Mouse (Mus musculus) lung, adult 18-20 months (tissue): ENCODE measurements around the gene Sox18.
A peak's percentile ranks its signal among the peaks of the same experiment; 100 is the strongest.

Experiments
- DNase-seq, 2 experiments: peaks; one replicate each; pipeline ENCODE4 v3.0.0; 2022; ENCODE audit warnings: mixed read lengths in 2 of 2

The Sox18 gene

DNA sequence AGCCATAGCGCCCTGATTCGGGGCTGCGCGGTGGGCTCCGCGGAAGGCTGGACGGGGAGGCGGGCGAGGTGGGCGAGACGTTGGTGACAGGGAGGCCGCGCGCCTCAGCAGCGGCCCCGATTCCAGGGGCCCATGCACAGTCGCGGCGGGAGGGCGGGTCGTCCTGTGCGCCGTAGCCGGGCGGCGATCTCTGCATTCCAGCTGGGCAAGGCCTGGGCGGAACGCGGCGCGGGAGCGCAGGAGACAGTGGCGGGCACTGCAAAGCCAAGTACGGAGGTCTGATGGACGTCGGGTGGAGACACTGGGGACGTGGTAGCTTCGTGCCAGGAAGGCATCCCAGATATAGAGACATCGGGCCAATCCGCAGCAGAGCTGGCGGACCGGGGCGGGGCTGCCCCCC, at the start of gene Sox18:
Sox18 (minus strand) TSS at position 315 of the 400 bp plus-strand sequence.
- DNase-seq, result peak; percentile 83 to 85

DNA sequence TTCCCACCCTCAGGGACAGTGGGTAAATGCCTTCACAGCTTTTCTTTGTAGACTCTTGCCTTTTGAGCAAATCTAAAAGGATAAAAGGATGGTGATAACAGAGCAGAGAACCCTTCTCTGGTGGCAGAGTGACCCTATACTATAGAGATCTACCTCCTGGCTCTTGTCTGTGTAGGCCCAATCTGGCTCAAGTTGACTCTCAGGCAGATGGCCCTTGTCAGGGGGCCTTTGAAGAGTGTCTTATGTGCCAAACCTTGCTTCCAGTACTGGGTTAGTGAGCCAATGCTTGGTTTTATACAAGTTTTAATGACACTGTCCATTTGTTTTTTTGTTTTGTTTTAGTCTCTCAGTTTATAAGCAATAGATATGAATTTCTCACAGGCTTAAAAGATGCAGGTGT, 49.8 kb upstream of the Sox18 start:
- DNase-seq, result no peak

DNA sequence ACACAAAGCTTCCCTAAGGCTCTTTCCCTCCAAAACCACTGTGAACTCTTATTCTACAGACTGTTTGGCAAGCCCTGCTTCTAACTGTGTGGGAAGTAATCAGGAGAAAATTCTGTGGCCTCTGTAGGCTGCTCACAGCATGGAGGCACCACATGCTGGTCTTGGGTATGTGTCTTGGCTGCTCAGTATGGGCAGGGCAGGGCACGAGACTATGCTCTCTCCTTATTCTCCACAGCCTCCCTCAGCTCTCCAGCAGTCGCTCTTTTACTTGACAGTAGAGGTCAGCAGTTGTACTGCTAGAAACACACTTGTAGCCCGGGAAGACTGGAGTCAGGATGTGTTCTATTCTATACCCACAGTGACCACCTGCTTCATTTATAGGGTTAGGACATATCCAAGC, 48.6 kb upstream of the Sox18 start:
- no peak for DNase-seq

DNA sequence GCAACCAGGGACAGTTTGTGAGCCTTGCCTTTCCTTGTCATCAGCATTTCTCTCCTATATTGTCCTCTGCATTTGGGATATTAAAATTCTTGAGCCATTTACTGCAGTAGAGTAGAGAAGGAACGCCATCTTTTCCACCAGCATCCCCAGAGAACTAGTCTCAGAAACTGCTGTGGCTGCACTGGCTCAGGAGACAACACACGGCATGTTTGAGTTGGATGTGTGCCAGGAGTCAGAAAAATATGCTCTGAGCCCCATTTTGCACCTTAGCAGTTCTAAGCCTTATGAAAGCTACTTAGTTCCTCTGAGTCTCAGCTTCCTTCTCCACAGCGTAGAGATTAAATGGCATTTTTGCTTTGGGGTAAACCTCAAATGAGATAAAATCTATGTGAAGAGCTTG, 45.6 kb upstream of the Sox18 start:
- no peak for DNase-seq

DNA sequence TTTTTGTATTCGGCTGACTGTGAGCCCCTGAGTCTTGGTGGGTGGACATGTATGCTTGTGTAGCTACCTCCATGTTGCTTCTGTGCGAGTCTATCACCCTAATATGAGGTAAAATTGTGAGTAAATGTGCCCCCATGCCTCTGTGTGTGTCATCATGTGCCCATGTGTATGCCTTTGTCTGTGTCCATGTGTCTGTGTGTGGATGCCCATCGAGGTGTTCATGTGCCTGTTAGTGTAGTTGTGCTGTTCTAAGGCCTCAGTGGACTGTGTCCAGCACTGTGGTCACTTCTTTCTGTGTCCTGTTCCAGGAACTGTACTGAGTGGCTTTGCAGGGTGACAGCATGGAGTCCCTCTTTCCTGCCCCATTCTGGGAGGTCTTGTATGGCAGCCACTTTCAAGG, 43.9 kb upstream of the Sox18 start:
- DNase-seq, result no peak

DNA sequence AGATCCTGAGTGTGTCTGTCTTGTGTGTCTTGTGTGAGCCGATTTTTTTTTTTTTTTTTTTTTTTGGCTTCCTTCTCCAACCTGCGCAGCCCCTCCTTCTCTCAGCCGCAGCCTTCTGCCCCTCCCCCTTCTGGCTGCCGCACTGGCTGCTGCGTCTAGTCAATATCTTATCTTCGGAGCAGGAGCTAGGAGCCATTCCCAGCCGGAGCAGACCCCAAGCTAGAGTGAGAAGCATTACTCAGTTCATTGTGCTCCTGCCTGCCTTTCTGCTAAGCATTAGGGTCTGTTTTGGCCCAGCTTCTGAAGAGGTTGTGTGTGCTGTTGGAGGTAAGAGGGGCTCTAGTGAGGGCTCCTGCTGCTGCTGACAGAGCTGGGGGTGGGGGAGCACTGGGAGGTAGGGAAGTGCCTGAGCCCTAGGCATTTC, 43.5 kb upstream of the Sox18 start, which contains the start of gene Oprl1:
Oprl1 (plus strand) TSS at position 114 of the 424 bp plus-strand sequence.
- DNase-seq, result no peak

DNA sequence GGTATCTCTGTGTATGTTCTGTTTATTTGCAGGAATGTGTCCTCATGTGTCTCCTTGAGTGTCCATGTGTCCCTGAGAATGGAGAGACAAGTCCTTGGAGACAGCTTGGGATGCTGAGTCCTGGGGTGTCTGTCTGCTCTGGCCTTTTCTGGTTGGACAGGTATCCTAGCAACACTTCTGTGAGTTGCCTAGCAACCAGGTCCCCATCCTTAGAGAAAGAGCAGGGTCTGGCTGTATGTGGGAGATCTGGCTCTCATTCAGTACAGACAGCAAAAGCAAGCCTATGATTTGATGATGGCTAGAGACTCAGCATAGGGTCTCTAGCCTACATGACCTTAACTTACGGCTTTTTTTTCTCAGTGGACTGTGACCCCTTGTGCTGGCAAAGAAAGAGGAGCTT, 42.3 kb upstream of the Sox18 start:
- DNase-seq, result no peak

DNA sequence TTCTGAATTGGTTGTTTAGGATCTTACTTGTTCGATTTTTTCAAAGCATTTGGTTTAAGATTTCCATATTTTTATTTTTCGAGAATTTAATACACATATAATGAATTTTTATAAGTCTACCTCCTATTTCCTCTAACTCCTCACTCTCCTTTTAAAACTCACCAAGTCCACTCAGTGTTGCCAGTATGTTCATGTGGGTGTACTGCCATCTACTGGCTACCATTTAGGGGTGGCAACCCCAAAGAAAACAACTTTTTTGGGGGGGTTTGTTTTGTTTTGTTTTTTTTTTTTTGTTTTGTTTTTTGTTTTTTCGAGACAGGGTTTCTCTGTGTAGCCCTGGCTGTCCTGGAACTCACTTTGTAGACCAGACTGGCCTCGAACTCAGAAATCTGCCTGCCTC, 35.2 kb upstream of the Sox18 start:
- peak in 1 of 2 experiments; percentile 24 for DNase-seq

DNA sequence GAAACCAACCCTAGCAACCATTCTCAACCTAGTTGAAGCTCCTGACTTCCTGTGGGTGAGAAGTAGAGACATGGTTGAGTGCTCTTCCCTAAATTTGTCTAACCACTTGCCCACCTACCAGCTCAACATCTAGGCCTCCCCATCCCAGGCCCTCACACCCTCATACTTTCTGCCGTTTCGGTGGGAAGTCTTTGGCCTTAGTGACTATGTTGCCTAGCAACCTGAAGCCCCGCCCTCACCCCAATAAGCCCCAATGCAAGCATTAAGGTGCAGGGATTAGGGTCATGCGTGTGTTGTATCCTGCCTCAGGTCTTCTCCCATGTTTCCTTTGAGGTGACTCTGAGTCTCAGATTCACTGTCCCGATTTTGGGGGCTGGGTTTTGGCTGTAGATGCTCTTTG, 26.8 kb upstream of the Sox18 start, which contains the start of gene Lkaaear1:
Lkaaear1 (minus strand) TSS at position 202 of the 400 bp plus-strand sequence.
- no peak for DNase-seq

DNA sequence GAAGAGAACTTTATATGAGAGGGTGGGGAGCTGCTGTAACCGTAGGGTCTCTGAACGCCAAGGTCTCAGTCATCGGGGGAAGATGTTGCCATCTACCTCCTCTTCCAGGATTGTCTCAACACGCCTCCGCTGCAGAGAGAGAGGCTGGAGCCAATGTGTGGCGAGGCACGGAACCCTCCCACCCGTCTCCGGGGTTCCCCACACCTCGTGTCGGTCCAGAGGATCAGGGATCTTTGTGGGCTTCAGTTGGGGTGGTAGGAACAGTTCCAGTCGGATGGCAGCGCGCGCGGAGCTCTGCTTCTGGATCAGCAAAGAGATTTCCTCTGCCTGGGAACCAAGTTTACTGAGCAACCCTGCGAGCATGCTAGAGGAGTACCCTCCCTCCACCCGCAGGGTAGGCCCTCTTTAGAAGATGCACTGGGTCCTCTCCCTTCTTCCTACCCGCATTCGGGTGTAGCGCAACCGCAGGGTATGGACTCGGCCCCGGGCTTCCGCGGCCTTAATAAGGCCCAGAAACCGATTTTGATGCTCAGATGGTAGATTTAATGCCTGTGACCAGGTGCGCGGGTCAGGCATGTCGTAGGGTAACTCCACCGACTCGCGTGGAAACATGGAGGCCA, 25.5 kb upstream of the Sox18 start:
- DNase-seq, result no peak

DNA sequence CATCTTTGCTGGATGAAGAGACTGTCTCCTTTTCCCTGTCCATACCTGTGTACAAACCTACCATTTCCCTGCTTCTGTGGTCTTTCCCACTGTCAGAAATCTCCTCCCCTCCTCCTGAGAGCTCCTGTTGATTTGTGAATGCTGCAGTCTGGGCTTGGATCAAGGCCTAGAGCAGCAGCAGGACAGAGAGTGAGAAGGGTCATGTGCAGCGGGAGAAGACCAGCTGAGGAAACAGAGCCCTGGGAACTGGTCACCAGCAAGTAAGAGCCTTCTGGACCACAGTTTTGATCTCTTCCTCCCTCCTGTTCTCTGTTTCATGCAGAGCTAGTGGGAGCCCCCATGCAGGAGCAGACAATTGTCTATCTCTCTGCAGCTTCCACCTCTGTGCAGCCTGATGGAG, 24.3 kb upstream of the Sox18 start:
- DNase-seq, result no peak

DNA sequence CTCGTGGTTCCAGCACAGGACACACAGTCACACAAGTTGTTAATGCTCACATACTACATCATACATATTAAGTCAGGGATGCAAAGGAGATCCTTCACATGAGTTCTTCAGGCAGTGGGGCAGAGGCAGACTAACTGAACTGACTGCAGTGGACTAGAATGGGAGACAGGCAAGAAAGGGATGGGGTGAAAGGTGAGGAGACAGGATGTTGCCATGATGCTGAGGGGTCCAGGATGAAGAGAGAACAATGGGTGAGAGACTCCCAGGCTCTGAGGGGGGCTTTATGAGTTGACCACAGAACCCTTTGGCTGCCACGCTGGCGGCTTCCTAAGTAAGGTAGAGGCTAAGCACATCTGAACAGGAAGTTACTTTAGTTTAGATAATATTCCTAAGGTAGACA, 23.1 kb upstream of the Sox18 start:
- DNase-seq, result no peak

DNA sequence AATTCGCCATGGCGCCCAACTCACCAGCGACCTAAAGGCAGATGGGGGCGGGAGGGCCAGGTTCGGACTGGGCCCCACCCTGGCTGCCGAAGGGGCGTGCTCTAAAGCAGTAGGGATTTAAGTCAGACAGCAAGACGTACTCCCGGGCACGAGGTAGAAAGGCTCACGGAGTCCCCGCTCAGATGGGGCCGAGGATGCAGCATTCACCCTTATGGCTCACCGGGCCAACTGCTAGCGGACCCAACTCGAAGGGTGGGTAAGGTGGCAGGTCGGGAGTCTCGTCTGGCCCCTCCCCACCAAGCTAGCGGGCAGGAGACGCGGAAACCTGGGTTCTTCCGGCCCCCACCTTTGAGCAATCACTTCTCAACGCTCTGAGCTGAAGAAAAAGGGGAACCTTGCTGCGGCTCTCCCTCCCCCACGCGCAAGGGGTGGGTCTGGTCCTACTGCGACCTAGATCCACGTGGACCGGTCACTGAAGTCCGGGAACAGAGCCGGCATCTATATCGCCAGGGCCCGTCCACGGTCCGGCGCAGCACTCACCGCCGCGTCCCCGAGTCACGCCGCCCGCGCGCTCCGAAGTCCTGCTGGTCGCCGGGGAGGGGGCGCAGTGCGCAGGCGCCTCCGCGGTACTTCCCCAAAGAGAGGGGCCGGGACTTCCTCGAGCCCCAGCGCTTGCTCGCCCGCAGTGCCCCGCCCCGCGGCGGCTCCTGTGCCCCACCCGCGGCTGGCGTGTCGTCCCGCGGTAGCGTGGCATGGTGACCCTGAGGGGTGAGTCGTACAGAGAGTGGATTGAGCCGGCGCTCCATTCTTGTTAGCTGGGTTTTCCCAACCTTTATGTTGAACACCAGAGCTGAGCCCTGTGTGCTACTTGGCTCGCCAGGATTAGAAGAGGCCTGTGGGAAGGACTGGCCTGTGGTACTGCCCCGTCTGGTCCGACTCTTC, 22.2 kb upstream of the Sox18 start, which contains the start of gene Rgs19:
Rgs19 (minus strand) TSS at position 639 of the 942 bp plus-strand sequence.
- peak; percentile 87 to 91 for DNase-seq

DNA sequence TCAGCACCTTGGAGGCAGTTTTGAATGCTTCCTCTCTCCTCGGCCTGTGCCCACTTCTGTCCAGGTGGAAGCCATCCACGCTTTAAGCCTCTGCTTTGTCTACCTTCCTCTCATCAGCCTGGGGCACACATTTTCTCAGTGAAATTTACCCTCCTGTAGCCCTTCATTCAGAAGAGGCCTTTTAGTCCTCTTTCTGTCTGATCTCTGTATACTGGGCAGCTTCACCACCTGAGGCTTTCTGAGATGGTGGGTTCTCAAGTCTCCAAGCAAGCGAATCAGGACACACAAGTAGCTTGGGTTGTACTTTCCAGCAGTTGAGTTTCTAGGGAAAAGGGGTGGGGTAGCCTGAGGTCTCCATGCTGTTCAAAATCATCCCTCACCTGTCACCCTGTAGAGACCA, 20.9 kb upstream of the Sox18 start:
- no peak for DNase-seq

DNA sequence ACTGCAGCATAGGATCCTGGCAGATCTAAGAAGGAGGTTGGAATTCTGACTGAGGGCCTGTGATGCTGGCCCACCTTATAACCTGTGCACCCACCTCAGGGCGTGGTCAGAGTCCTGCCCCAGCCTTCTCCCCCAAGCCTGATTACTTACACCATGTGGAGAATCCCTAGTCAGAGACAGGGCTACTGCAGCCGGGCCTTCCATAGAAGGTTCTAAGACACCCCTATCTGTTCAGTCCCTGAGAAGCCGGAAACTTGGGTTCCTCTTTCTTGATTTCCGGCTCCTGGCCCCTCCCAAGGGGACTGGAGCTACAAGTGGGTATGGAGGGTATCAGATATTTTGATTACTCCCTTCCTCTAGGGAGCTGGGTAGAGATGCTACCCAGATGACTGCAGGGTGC, 20.1 kb upstream of the Sox18 start:
- no peak for DNase-seq

DNA sequence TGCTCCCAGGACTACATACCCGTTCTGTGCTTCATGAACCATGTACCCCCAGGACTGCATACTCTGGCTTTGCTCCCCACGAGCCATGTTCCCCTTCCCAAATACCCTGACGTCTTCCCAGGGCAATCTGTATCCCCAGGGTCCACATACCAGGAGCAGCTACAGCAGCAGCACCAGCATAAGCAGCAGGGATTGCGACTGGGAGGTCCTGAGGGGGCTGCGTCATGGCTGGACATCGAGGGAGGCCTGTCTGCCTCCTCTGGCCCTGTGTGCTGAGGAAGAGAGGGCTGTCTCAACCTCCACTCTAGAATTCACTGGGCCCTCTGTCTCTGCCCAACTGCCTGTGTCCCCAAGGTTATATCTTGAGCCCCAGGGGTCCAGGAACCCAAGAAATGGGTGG, 19.6 kb upstream of the Sox18 start:
- no peak for DNase-seq

DNA sequence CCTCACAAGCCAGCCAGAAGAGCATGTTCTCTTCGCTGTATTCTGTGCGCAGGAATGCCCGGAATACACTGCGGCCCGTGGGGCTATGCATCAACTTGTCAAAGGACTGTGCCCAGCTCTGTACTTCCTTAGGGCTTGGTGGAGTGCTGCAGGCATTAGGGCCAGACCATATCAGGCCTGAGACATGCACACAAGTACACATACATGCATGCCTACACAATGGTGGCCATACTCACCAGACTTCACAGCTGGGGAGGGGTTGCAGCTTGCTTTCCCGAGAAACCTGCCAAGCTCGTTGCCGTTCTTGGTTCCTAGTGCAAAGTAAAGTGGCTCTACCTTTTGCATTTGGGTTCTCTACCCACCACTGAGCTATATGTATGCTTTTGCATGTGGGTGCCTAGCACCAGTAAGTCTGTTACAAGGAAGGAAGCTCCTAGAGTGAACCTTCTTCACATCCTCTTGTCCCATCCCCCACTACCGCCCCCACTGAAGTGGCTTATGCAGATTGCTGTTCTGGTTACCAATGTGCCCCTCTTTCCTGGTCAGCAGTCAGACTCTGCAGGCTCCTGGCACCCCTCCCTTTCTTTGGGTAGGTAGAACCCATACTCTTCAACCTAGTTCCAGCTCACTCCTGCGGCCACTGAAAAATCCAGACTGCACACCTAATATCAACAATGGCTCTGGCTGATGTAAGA, 18.2 kb upstream of the Sox18 start:
- DNase-seq, result no peak

DNA sequence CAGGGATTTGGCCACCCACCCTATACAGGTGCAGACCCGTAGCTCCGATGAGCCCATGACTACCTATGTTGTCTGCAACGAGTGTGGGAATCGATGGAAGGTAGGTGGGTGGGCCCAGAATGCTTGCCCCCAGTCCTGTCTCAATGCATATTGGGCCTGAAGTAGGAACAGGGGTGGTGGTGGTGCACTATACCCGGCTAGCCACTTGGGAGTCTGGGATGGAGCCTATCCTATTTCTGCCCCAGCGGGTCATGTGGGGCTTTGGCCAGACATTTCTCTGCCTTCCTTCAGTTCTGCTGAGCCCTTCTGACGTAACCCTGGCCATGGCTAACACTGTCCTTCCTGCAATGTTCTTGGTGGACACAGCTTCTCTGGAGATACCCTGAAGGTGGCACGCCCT, 16.1 kb upstream of the Sox18 start:
- DNase-seq, result no peak

DNA sequence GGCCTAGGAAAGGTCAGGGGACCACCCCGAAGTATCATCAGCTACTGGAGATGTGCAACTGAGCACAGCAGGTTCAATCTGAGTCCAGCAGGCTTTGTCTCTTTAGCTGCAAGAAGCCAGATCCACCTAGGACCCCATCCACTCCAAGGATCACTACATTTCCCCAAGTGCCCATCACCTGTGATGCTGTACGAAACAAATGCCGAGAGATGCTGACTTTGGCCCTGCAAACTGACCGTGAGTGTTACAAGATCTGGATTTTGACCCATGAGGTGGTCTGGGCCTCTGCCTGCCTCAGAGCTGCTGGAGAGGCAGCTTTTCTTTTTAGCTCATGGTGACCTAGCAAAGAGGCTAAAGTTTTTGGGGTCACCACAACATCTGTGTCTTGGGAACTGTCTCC, 14.2 kb upstream of the Sox18 start:
- DNase-seq, result no peak

DNA sequence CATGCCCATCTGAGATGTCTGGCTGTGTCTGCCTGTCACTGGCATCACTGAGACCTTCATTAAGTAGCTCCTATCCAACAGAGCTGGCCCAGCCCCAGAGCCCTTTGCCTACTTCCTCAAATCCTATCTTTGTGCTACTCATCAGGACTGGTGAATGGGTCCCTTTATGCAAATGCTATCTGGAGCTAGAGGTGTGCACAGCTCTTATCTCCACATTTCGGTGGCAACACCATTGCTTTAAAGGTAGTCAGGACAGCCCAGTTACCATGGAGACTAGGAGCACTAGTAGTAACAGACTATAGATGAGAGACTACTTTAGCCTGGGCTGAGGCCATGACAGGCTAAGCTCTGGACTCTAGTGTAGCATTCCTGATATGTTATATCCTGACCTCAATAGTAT, 13.3 kb upstream of the Sox18 start:
- no peak for DNase-seq

DNA sequence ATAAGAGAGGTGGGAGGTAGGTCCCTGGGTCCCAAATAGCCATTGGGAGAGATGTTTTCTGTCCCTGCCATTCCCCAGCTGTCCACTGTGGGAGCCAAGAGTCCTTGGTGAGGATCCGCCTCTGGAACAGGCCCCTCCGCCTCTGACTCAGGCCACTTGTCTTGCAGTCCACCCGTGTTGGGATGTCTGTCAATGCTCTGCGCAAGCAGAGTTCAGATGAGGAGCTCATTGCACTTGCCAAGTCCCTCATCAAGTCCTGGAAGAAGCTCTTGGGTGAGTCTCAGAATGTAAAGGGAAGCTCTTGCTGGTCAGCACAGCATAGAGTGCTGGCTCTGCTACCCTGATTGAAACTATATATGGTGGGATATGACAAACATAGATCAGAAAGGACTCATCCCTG, 11.9 kb upstream of the Sox18 start:
- no peak for DNase-seq

DNA sequence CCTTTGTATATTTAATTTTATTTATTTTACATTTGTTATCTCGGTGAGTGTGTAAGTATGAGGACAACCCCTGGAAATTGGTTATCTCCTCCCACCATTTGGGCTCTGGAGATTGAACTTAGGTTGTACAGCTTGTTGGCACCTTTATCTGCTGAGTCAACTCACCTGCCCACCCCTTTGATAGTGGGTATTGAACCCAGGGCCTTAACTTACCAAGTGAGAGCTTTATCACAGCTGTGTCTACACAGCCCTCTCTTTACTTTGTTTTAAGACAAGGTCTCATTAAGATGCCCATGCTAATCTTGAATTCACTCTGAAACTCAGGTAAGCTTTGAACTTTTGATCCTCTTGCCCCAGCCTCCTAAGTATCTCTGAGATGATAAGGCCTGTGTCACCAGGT, 10.5 kb upstream of the Sox18 start:
- no peak for DNase-seq

DNA sequence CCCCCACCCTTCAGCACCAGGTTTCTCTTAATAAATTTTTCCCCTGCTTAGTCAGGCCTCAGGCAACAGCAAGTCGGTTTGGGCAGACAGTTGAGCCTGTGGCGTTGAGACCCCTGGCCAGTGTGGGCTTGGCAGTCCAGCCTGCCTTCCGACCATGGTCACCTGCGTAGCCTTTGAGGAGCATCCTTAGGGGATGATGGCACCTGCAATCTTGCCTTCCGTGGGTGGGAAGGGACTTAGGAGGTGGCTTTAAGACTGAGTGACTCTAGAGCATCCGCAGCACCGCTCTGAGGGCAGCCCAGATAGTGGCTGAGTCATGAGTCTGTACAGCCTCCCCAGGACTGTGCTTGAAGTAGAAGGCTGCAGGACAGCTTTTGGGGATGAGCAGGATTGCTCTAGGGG, 9.3 kb upstream of the Sox18 start:
- DNase-seq, result no peak
